Mouse (Mus musculus) urinary bladder, adult 18-20 months (tissue): ENCODE measurements at regions not wholly inside any gene's neighbourhood (a gene's known extent, or its start where the extent isn't known, plus 50 kb on each side); places are given as distances from the start of the nearest gene placed in this dataset.

Experiments
- DNase-seq, 2 experiments: peaks; one replicate each; pipeline ENCODE4 v3.0.0; 2022; ENCODE audit warnings: low spot score in 2 of 2, mixed read lengths in 2 of 2

DNA sequence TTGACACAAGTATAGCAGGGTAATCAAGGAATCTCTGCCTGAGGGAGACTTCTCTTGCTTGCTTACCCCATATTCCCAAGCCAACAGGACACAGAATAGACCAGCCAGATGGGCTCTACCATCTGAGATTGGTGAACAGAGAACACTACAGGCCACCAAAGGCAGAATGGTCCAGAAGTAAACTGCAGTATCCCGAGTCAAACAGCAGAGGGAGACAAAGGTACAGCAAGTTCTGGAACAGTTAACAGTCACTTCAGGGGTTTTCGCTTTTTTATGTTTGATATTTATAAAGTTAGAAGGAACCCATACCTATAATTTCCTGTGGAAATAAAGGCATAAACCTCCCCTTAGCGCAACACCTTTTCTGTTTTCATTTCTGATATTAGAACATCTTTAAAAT lies 325.5 kb upstream of the 9130204L05Rik start:
- peak in 1 of 2 experiments; percentile 7 for DNase-seq
